Mouse (Mus musculus) T-helper 17 cell (primary cell): ENCODE data around the gene Actr1b.

ENCODE experiments used
- in situ Hi-C, 2 experiments: fragments of 300-600 bp; cut with MboI, MseI; formaldehyde crosslinking; loops; 1 replicate in 1 of 2; 2 replicates in 1 of 2; pipeline ENCODE4 v1.15.1; 2025; ENCODE audit warnings: high pct_unique_total_duplicates in 2 of 2

The Actr1b gene

GRCm38 (mm10) chr1:36656233-36656632 lies 58.0 kb downstream of the Actr1b start:
- in situ Hi-C loops = no loop called here

GRCm38 (mm10) chr1:36655039-36655438 lies 59.2 kb downstream of the Actr1b start:
- in situ Hi-C loops = no loop called here
